Mouse (Mus musculus) heart, embryonic 14.5 days (tissue): ENCODE results near the gene Zfp213. TPM values are rescaled to one million over a fixed set of nuclear protein-coding genes. Genes with fewer than 3 reads are reported as not detected.
A peak's percentile ranks its signal among the peaks of the same experiment; 100 is the strongest.

Experiments
- ATAC-seq: fragments of 200-750 bp; cut with Nextera tagmentation; 2 replicates; pipeline ENCODE4 v1.8.0; 2017; ENCODE audit warnings: low read depth, moderate TSS enrichment; ENCODE audit not compliant: insufficient number of reproducible peaks, insufficient read depth, low FRiP score
- H3K27ac ChIP-seq, 2 experiments: fragments of 200-500 bp in 1 of 2; fragments of 300-500 bp in 1 of 2; sonication (generic) in 1 of 2; replicated peaks in 1 of 2; 2 replicates each; pipeline ENCODE4 v1.5.1; 2012 to 2014; ENCODE audit warnings: low read depth in 2 of 2, low read length in 2 of 2, control low read depth in 1 of 2, mild to moderate bottlenecking in 1 of 2, mixed read lengths in 1 of 2; ENCODE audit not compliant: control insufficient read depth in 1 of 2, insufficient read depth in 1 of 2
- H3K27me3 ChIP-seq: fragments of 300-500 bp; sonication (generic); 2 replicates; pipeline ENCODE4 v1.6.1; 2014; ENCODE audit warnings: mild to moderate bottlenecking, low read length, control low read depth; ENCODE audit not compliant: control insufficient read depth, insufficient read depth
- H3K36me3 ChIP-seq: fragments of 300-500 bp; sonication (generic); 2 replicates; pipeline ENCODE4 v1.6.1; 2014; ENCODE audit warnings: mild to moderate bottlenecking, control low read depth, low read length, mixed read lengths; ENCODE audit not compliant: control insufficient read depth, insufficient read depth
- H3K4me1 ChIP-seq, 2 experiments: fragments of 200-500 bp in 1 of 2; fragments of 300-500 bp in 1 of 2; sonication (generic) in 1 of 2; 2 replicates each; pipeline ENCODE4 v1.6.1; 2012 to 2014; ENCODE audit warnings: low read length in 2 of 2, control low read depth in 1 of 2, mixed read lengths in 1 of 2; ENCODE audit not compliant: control insufficient read depth in 2 of 2, insufficient read depth in 2 of 2
- H3K4me2 ChIP-seq: fragments of 300-500 bp; sonication (generic); 2 replicates; pipeline ENCODE4 v1.6.1; 2014; ENCODE audit warnings: mild to moderate bottlenecking, low read length
- H3K4me3 ChIP-seq, 2 experiments: fragments of 200-500 bp in 1 of 2; fragments of 300-500 bp in 1 of 2; sonication (generic) in 1 of 2; 2 replicates each; pipeline ENCODE4 v1.5.1; 2012 to 2014; ENCODE audit warnings: low read length in 2 of 2, mild to moderate bottlenecking in 2 of 2, control low read depth in 1 of 2, low read depth in 1 of 2, moderate library complexity in 1 of 2; ENCODE audit not compliant: control insufficient read depth in 1 of 2, insufficient read depth in 1 of 2
- H3K9ac ChIP-seq: fragments of 300-500 bp; sonication (generic); 2 replicates; pipeline ENCODE4 v1.6.1; 2014; ENCODE audit warnings: mild to moderate bottlenecking, low read length
- H3K9me3 ChIP-seq: fragments of 300-500 bp; sonication (generic); 2 replicates; pipeline ENCODE4 v1.6.1; 2016; ENCODE audit warnings: low read length, control low read depth; ENCODE audit not compliant: control insufficient read depth
- WGBS: fragments of 180-500 bp; shearing (Covaris S2); extraction: QIAGEN DNeasy Blood & Tissue Kit; methylation state at CpG from one replicate; pipeline ENCODE4 v1.1.7; 2014; 5-methylcytosine and 5-hydroxymethylcytosine counted together
- polyA plus RNA-seq: library from polyadenylated mRNA; unstranded; fragments of >200 nt; fragmentation: Nextera tagmentation; extraction: Ambion mirVana; gene quantifications from 2 replicates; pipeline ENCODE4 v1.2.1, GENCODE M21; 2014

Gene Zfp213
- polyA plus RNA-seq, 1 experiment from 2014 or later = 13.8 TPM

GRCm38 (mm10) chr17:23553634-23554120 is 10.4 kb downstream of the Zfp213 start:
- H3K9me3 ChIP-seq = no peaks in the 10 kb centered on the region
- no peak overlapping the region for H3K4me3 ChIP-seq
- no peak overlapping the region for H3K4me2 ChIP-seq
- 62% methylated on average over 1 of the region's 1 CpGs for WGBS
- no peak overlapping the region for H3K27ac ChIP-seq
- peaks cover 42% of the 10 kb centered on the region for H3K36me3 ChIP-seq
- peaks cover 0 to 16% of the 10 kb centered on the region in 2 experiments; a peak in 2 of 4 replicates for H3K4me1 ChIP-seq
- H3K9ac ChIP-seq = no peak overlapping the region
- no peaks in the 10 kb centered on the region for H3K27me3 ChIP-seq
- ATAC-seq = no peak

GRCm38 (mm10) chr17:23552896-23553633 is 11.0 kb downstream of the Zfp213 start:
- H3K4me1 ChIP-seq = peaks cover 0 to 16% of the 10 kb centered on the region in 2 experiments; a peak in 2 of 4 replicates
- no peak overlapping the region for H3K27ac ChIP-seq
- no peak overlapping the region for H3K4me2 ChIP-seq
- H3K9me3 ChIP-seq = no peaks in the 10 kb centered on the region
- H3K36me3 ChIP-seq = peaks cover 36% of the 10 kb centered on the region
- WGBS = 84% methylated on average over 8 of the region's 8 CpGs
- H3K9ac ChIP-seq = no peak overlapping the region
- no peaks in the 10 kb centered on the region for H3K27me3 ChIP-seq
- H3K4me3 ChIP-seq = no peak overlapping the region
- ATAC-seq = no peak

GRCm38 (mm10) chr17:23551963-23552362 is 12.1 kb downstream of the Zfp213 start:
- no peak overlapping the region for H3K4me3 ChIP-seq
- no peak overlapping the region for H3K9ac ChIP-seq
- H3K27ac ChIP-seq = no peak overlapping the region
- H3K36me3 ChIP-seq = peaks cover 25% of the 10 kb centered on the region
- ATAC-seq = no peak
- H3K4me2 ChIP-seq = no peak overlapping the region
- H3K27me3 ChIP-seq = no peaks in the 10 kb centered on the region
- peaks cover 0 to 16% of the 10 kb centered on the region in 2 experiments; a peak in 2 of 4 replicates for H3K4me1 ChIP-seq
- H3K9me3 ChIP-seq = no peaks in the 10 kb centered on the region
- WGBS = 63% methylated on average over 5 of the region's 5 CpGs

- H3K9ac ChIP-seq = peak overlapping the region; percentile 71; the same call in 1 of the 2 replicates
- H3K36me3 ChIP-seq = peaks cover 19% of the 10 kb centered on the region
- H3K4me3 ChIP-seq = peak overlapping the region in 1 of 2 experiments; percentile 59; a peak in 3 of 4 replicates
- no peaks in the 10 kb centered on the region for H3K27me3 ChIP-seq
- no peak overlapping the region for H3K27ac ChIP-seq
- H3K4me1 ChIP-seq = peaks cover 0 to 16% of the 10 kb centered on the region in 2 experiments; a peak in 2 of 4 replicates
- peak overlapping the region; percentile 85 for H3K4me2 ChIP-seq
- ATAC-seq = no peak
- H3K9me3 ChIP-seq = no peaks in the 10 kb centered on the region
These were observed 12.6 kb downstream of the Zfp213 start for GRCm38 (mm10) chr17:23551416-23551815.

GRCm38 (mm10) chr17:23550856-23551255 is 13.2 kb downstream of the Zfp213 start:
- Histone ChIP-seq H3K27me3 (no peaks in the 10 kb centered on the region), H3K9me3 (no peaks in the 10 kb centered on the region), H3K4me1 (peaks cover 0 to 16% of the 10 kb centered on the region in 2 experiments; a peak in 2 of 4 replicates), H3K9ac (peak overlapping the region; percentile 71), H3K4me2 (peak overlapping the region; percentile 85), H3K27ac (peak overlapping the region; percentile 68 to 70), H3K4me3 (peak overlapping the region; percentile 59 to 70), H3K36me3 (peaks cover 13% of the 10 kb centered on the region)
- peak; percentile 5; the same call in 1 of the 2 replicates for ATAC-seq
- under 1% methylated on average over 15 of the region's 15 CpGs for WGBS

GRCm38 (mm10) chr17:23550188-23550791 is 13.7 kb downstream of the Zfp213 start:
- peaks cover 8% of the 10 kb centered on the region; the same call in 1 of the 2 replicates for H3K36me3 ChIP-seq
- under 1% methylated on average over 22 of the region's 22 CpGs for WGBS
- H3K4me2 ChIP-seq = peak overlapping the region; percentile 85
- H3K27ac ChIP-seq = peak overlapping the region; percentile 68 to 70
- H3K9ac ChIP-seq = peak overlapping the region; percentile 71
- H3K4me1 ChIP-seq = peaks cover 0 to 16% of the 10 kb centered on the region in 2 experiments; a peak in 2 of 4 replicates
- H3K4me3 ChIP-seq = peak overlapping the region; percentile 59 to 70
- no peaks in the 10 kb centered on the region for H3K27me3 ChIP-seq
- peak; percentile 54 for ATAC-seq
- H3K9me3 ChIP-seq = no peaks in the 10 kb centered on the region

GRCm38 (mm10) chr17:23549441-23549840 is 14.6 kb downstream of the Zfp213 start:
- Histone ChIP-seq H3K36me3 (no peaks in the 10 kb centered on the region), H3K4me1 (peaks cover 0 to 16% of the 10 kb centered on the region in 2 experiments; a peak in 2 of 4 replicates), H3K9ac (peak overlapping the region; percentile 71), H3K27me3 (no peaks in the 10 kb centered on the region), H3K4me2 (peak overlapping the region; percentile 85), H3K9me3 (no peaks in the 10 kb centered on the region), H3K4me3 (peak overlapping the region; percentile 52 to 59), H3K27ac (no peak overlapping the region)
- 6% methylated on average over 9 of the region's 9 CpGs for WGBS
- ATAC-seq = no peak
